Mouse (Mus musculus) kidney, postnatal 36 days (tissue): Measurements from ENCODE around the gene Nos3.

Source experiments
- DNase-seq, 2 experiments: peaks; one replicate each; pipeline ENCODE4 v3.0.0; 2021 to 2022; ENCODE audit warnings: mixed read lengths in 2 of 2

Gene Nos3

DNA sequence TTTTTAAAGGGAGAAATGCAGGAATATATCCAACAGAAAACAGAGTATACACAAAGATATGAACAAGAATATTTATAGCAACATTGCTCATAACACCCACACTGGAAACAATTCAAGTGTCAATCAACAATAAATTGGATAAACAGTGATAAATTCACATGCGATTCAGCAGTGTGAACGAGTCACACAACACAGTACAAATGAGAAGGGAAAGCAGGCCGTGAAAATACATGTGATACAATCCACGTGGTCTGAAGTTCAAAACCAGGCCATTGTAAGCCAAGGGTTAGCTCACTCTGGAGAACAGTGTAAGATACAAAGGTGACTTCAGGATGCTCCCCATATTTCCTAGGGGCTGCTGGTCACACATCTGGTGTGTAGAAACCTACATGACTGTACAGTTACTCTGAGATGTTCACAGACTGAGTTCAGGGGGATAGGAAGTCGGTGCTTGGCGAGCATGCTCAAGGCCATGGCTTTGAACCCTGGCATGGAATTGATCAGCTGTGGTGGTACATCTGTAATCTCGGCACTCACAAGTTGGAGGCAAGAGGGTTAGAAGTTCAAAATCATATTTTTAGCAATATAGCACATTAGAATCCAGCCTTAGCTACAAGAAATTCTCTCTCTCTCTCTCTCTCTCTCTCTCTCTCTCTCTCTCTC, 10.2 kb downstream of the Nos3 start:
- DNase-seq: no peak

DNA sequence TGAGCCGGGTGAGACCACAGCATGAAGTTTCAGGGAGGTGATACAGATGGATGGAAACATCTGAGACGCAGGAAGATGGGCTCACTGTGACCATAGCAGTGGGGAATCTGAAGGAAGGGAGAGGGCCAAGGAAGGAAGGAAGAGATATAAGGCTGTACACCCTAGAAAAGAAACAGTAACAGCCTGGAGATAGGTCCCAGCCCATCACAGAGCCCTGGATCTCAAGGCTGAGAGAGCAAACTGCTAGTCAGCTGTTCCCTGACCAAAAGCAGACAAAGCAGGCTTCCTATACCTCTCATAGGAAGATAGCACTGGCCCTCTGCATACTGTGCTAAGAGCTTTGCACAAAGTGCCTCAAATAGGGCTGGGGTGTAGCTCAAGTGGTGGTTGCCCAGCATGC, 14.1 kb downstream of the Nos3 start:
- no peak for DNase-seq

GRCm38 (mm10) chr5:24379501-24379900, 14.9 kb downstream of the Nos3 start:
- DNase-seq: no peak

GRCm38 (mm10) chr5:24380499-24380898, 15.9 kb downstream of the Nos3 start:
- DNase-seq: no peak

GRCm38 (mm10) chr5:24381486-24381885, 16.9 kb downstream of the Nos3 start:
- no peak for DNase-seq

DNA sequence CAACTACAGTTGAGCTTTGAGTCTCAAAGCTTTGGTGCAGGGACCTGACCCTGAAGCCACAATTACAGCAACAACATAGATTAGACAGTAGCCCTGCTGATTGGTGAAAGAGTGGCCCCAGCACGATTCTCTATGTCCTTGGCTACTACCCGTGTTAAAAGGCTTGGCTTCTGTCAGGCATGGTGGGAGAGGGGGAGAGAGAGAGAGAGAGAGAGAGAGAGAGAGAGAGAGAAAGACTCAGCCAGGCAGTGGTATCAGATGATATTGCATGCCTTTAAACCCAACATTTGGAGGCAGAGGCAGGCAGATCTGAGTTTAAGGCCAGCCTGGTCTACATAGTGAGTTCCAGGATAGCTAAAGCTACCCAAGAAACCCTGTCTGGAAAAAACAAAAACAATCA, 17.4 kb downstream of the Nos3 start:
- no peak for DNase-seq

DNA sequence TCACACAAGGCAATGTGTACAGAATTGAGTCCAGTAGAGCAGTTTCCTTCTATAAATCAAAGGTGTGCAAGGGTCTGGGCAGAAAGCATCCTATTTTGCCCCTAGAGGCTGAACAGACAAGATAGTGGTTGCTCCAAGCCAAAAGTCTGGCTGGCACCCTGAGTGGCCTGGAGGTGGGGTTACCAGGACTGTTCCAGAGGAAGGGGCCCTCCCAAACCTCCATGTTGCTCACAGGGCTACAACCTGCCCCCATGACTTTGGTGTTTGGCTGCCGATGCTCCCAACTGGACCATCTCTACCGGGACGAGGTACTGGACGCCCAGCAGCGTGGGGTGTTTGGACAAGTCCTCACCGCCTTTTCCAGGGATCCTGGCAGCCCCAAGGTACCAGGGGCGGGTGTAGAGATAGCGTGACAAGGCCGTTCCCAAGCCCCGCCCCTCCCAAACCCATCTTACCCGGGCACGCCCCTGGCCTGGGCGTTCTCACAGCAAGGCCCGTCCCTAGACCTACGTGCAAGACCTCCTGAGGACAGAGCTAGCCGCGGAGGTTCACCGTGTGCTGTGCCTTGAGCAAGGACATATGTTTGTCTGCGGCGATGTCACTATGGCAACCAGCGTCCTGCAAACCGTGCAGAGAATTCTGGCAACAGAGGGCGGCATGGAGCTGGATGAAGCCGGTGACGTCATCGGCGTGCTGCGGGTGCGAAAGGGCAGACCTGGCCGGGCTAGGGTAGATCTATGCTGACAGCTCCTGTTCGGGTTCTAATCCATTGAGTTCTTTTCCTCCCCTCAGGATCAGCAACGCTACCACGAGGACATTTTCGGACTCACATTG, 18.6 kb downstream of the Nos3 start:
- peak; percentile 91 to 93 for DNase-seq

GRCm38 (mm10) chr5:24384407-24384806, 19.8 kb downstream of the Nos3 start:
- DNase-seq: peak; percentile 67 to 77

GRCm38 (mm10) chr5:24385374-24385773, 20.8 kb downstream of the Nos3 start:
- DNase-seq: no peak

DNA sequence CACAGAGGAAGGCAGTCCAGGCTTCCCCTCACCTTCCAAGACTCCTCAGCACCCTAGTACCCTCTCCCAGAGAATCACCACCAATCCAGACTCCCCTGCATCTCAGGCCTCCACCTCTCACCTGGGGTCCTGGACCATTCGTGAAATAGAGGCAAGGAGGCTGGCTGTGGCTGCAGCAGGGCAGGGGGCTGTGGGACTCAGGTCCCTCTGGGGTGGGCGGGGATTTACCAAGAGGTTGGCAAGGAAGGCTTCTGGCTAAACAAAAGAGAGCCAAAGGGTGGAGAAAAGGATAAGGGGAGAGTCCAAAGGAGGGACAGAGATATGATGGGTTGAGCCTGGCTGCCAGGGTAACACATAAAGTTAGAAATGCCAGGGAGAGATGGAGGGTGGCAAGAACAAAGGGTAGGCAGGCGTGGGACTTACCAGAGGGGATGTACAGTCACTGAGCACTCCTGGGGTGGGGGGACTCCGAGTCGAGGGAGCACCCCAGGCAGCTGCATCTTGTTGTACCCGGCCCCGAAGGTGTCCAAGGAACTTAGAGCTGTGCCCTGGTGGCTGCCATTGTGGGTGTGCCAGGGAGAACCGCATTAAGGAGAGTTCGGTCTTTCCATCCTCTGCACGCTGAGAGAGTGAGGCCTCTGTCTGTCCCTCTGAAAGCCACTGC, 21.4 kb downstream of the Nos3 start:
- DNase-seq: no peak

- DNase-seq: peak; percentile 86 to 93
These were observed 22.9 kb downstream of the Nos3 start for GRCm38 (mm10) chr5:24387264-24388241.

DNA sequence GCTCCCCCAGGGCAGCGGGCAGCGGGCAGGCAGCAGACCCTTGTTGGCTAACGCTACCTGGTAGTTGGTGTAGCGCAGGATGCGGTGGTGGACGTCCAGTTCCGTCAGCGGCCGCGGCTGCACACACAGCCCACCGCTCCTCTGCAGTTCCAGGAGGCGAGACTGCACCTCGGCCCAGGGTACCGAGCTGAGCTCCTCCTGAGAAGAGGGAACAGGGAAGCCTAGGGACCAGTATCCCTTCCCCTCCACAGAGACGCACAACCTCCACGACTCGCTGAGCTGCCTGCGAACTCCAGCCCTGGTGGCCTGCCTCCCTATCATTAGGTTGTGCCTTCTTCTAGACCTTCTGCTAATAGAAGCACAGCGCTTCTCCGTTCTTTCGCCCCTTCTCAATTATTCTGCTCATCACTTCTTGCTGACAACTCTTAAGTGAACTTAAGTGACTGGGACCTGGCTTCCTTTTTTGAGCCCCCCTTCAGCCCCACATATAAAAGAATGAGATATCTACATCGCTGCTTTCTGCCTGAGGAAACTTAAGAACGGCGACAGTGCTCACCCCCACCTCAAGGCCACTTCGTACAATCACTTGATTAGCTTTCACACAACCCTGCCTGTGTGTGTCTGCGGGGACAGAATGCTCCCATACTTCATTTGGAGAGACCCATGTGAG, 23.8 kb downstream of the Nos3 start:
- DNase-seq: no peak

GRCm38 (mm10) chr5:24389011-24389657, 24.5 kb downstream of the Nos3 start:
- peak; percentile 43 to 46 for DNase-seq

DNA sequence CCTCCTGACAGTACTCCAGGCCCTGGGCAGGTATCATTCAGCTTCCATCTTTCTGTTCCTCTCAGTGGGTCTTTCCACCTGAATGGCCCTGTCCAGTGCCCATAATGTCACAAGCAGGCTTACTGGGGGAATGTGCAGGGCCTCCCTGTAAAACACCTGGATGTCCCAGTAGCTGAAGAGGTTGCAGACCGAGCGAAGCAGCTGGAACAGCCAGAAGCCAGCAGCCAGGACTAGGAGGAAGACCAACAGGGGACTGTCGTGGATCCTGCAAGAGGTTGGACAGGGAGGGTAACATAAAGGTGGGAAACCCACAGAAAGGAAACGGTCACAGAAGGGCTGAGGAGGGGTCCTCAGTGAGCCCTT, 25.0 kb downstream of the Nos3 start:
- DNase-seq: no peak

GRCm38 (mm10) chr5:24391864-24392263, 27.3 kb downstream of the Nos3 start, which contains the start of gene Atg9b:
Atg9b (minus strand) TSS chr5:24392143.
- DNase-seq: no peak

- DNase-seq: no peak
These were observed 28.1 kb downstream of the Nos3 start for GRCm38 (mm10) chr5:24392724-24393123.

GRCm38 (mm10) chr5:24393392-24393997, 28.9 kb downstream of the Nos3 start, which contains the start of gene Abcb8:
Abcb8 (plus strand) TSS chr5:24393663.
- DNase-seq: peak; percentile 85 to 92

- DNase-seq: peak; percentile 97 to 98
These were observed 29.7 kb downstream of the Nos3 start for GRCm38 (mm10) chr5:24394165-24394894.

DNA sequence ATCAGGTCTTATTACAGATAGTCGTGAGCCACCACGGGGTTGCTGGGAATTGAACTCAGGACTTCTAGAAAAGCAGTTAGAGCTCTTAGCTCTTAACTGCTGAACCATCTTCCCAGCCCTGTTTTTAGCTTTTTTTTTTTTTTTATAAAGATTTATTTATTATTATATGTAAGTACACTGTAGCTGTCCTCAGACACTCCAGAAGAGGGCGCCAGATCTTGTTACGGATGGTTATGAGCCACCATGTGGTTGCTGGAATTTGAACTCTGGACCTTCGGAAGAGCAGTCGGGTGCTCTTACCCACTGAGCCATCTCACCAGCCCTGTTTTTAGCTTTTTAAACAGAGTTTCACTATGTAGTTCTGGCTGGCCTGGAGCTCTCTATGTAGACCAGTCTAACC, 31.6 kb downstream of the Nos3 start:
- DNase-seq: peak in 1 of 2 experiments; percentile 25

DNA sequence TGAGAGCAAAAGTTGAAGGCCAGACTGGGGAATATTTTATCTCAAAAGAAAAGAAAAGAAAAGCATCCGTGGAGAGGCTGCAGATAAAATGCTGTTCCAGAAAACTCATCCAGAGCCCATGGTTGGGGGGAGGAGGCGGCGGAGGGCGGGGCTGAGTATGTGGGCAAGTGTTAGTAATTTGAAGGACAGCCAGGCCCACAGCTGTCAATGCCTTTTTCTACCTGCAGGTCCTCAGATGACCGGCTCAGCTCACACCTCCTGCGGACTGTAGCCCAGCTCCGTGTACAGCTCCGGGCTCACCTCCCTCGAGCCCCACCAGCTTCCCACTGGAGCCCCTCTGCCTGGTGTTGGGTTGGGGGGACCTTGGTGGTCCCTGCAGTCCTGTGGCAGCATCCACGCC, 35.1 kb downstream of the Nos3 start:
- DNase-seq: no peak
